Mouse (Mus musculus) natural killer cell, adult 2 months (primary cell): ENCODE results near the gene Jak1.

Source experiments
- DNase-seq, 2 experiments: peaks; one replicate each; pipeline ENCODE4 v3.0.0; 2022; ENCODE audit warnings: low spot score in 2 of 2

The Jak1 gene

GRCm38 (mm10) chr4:101146891-101147655 is 118.0 kb downstream of the Jak1 start:
- DNase-seq: no peak

- peak; percentile 54 to 60 for DNase-seq
Observed at GRCm38 (mm10) chr4:101146047-101146745, 118.9 kb downstream of the Jak1 start.

GRCm38 (mm10) chr4:101144790-101145189 is 120.3 kb downstream of the Jak1 start:
- DNase-seq: no peak

GRCm38 (mm10) chr4:101144361-101144760 is 120.7 kb downstream of the Jak1 start:
- DNase-seq: no peak

GRCm38 (mm10) chr4:101143901-101144300 is 121.2 kb downstream of the Jak1 start:
- no peak for DNase-seq

- DNase-seq: no peak
Observed at GRCm38 (mm10) chr4:101141768-101142167, 123.3 kb downstream of the Jak1 start.

- no peak for DNase-seq
Observed at GRCm38 (mm10) chr4:101137975-101138374, 127.1 kb downstream of the Jak1 start.

GRCm38 (mm10) chr4:101135909-101136308 is 129.2 kb downstream of the Jak1 start:
- DNase-seq: no peak

- DNase-seq: no peak
Observed at GRCm38 (mm10) chr4:101135013-101135412, 130.1 kb downstream of the Jak1 start.

GRCm38 (mm10) chr4:101121002-101121401 is 144.1 kb downstream of the Jak1 start:
- DNase-seq: no peak

- no peak for DNase-seq
Observed at GRCm38 (mm10) chr4:101107122-101107521, 158.0 kb downstream of the Jak1 start.
